Mouse (Mus musculus): ENCODE results near the gene Gramd1b. TPM values are rescaled to one million over a fixed set of nuclear protein-coding genes. Genes with fewer than 3 reads are reported as not detected.

Gene Gramd1b
- total RNA-seq, 1 experiment from 2014 or later, result 1,142 TPM

- no peak for DNase-seq
Measured at GRCm38 (mm10) chr9:40361970-40362369, 169.2 kb downstream of the Gramd1b start.

- DNase-seq, result no peak
Measured at GRCm38 (mm10) chr9:40358408-40358896, 172.7 kb downstream of the Gramd1b start.

GRCm38 (mm10) chr9:40356768-40357446, 174.3 kb downstream of the Gramd1b start:
- DNase-seq, result no peak

GRCm38 (mm10) chr9:40356368-40356767, 174.8 kb downstream of the Gramd1b start:
- DNase-seq, result no peak

- DNase-seq, result no peak
Measured at GRCm38 (mm10) chr9:40355406-40355805, 175.8 kb downstream of the Gramd1b start.

GRCm38 (mm10) chr9:40353596-40353995, 177.6 kb downstream of the Gramd1b start:
- no peak for DNase-seq

- no peak for DNase-seq
Measured at GRCm38 (mm10) chr9:40350640-40351039, 180.5 kb downstream of the Gramd1b start.

GRCm38 (mm10) chr9:40350052-40350451, 181.1 kb downstream of the Gramd1b start:
- no peak for DNase-seq

GRCm38 (mm10) chr9:40349554-40349953, 181.6 kb downstream of the Gramd1b start:
- DNase-seq, result no peak

- DNase-seq, result no peak
Measured at GRCm38 (mm10) chr9:40348714-40349233, 182.4 kb downstream of the Gramd1b start.

- no peak for DNase-seq
Measured at GRCm38 (mm10) chr9:40346232-40346984, 184.8 kb downstream of the Gramd1b start.

GRCm38 (mm10) chr9:40345493-40346231, 185.5 kb downstream of the Gramd1b start:
- no peak for DNase-seq

GRCm38 (mm10) chr9:40344801-40345492, 186.2 kb downstream of the Gramd1b start:
- no peak for DNase-seq

GRCm38 (mm10) chr9:40343828-40344227, 187.4 kb downstream of the Gramd1b start:
- no peak for DNase-seq

GRCm38 (mm10) chr9:40343053-40343652, 188.0 kb downstream of the Gramd1b start:
- DNase-seq, result no peak

GRCm38 (mm10) chr9:40342101-40342500, 189.1 kb downstream of the Gramd1b start:
- no peak for DNase-seq

- DNase-seq, result no peak
Measured at GRCm38 (mm10) chr9:40339578-40339977, 191.6 kb downstream of the Gramd1b start.

- no peak for DNase-seq
Measured at GRCm38 (mm10) chr9:40337131-40337820, 193.9 kb downstream of the Gramd1b start.

- DNase-seq, result peak; percentile 72
Measured at GRCm38 (mm10) chr9:40336701-40337100, 194.5 kb downstream of the Gramd1b start.

GRCm38 (mm10) chr9:40334617-40335016, 196.6 kb downstream of the Gramd1b start:
- no peak for DNase-seq

Data from adrenal gland, postnatal 25 days (tissue).